Mouse (Mus musculus): ENCODE measurements around the gene 1700018B08Rik.
A peak's percentile ranks its signal among the peaks of the same experiment; 100 is the strongest.

The 1700018B08Rik gene

GRCm38 (mm10) chr8:121562941-121563351 is 18.8 kb upstream of the 1700018B08Rik start:
- DNase-seq (ENCODE audit: low spot score in 2 of 2), result no peak

- no peak for DNase-seq (ENCODE audit: low spot score in 2 of 2)
Observed at GRCm38 (mm10) chr8:121561636-121562345, 17.7 kb upstream of the 1700018B08Rik start.

- no peak for DNase-seq (ENCODE audit: low spot score in 2 of 2)
Observed at GRCm38 (mm10) chr8:121560432-121561100, 16.4 kb upstream of the 1700018B08Rik start.

GRCm38 (mm10) chr8:121559801-121560200 is 15.7 kb upstream of the 1700018B08Rik start:
- no peak for DNase-seq (ENCODE audit: low spot score in 2 of 2)

GRCm38 (mm10) chr8:121558538-121558937 is 14.4 kb upstream of the 1700018B08Rik start:
- DNase-seq (ENCODE audit: low spot score in 2 of 2), result no peak

GRCm38 (mm10) chr8:121557746-121558145 is 13.6 kb upstream of the 1700018B08Rik start:
- DNase-seq (ENCODE audit: low spot score in 2 of 2), result no peak

GRCm38 (mm10) chr8:121553831-121554475 is 9.8 kb upstream of the 1700018B08Rik start:
- no peak for DNase-seq (ENCODE audit: low spot score in 2 of 2)

- DNase-seq (ENCODE audit: low spot score in 2 of 2), result no peak
Observed at GRCm38 (mm10) chr8:121552506-121552905, 8.4 kb upstream of the 1700018B08Rik start.

- no peak for DNase-seq (ENCODE audit: low spot score in 2 of 2)
Observed at GRCm38 (mm10) chr8:121551065-121551985, 7.2 kb upstream of the 1700018B08Rik start.

- DNase-seq (ENCODE audit: low spot score in 2 of 2), result peak in 1 of 2 experiments; percentile 50
Observed at GRCm38 (mm10) chr8:121550056-121550455, 5.9 kb upstream of the 1700018B08Rik start.

GRCm38 (mm10) chr8:121547132-121547531 is 3.0 kb upstream of the 1700018B08Rik start:
- DNase-seq (ENCODE audit: low spot score in 2 of 2), result peak; percentile 71 to 88

GRCm38 (mm10) chr8:121544936-121545335 is 816 bp upstream of the 1700018B08Rik start:
- DNase-seq (ENCODE audit: low spot score in 2 of 2), result peak in 1 of 2 experiments; percentile 59

- DNase-seq (ENCODE audit: low spot score in 2 of 2), result peak in 1 of 2 experiments; percentile 60
Observed at GRCm38 (mm10) chr8:121542901-121543300, 1.2 kb downstream of the 1700018B08Rik start.

GRCm38 (mm10) chr8:121541862-121542261 is 2.3 kb downstream of the 1700018B08Rik start:
- peak in 1 of 2 experiments; percentile 51 for DNase-seq (ENCODE audit: low spot score in 2 of 2)

- DNase-seq (ENCODE audit: low spot score in 2 of 2), result no peak
Observed at GRCm38 (mm10) chr8:121532381-121532780, 11.7 kb downstream of the 1700018B08Rik start.

- DNase-seq (ENCODE audit: low spot score in 2 of 2), result no peak
Observed at GRCm38 (mm10) chr8:121530639-121531038, 13.5 kb downstream of the 1700018B08Rik start.

GRCm38 (mm10) chr8:121528790-121529189 is 15.3 kb downstream of the 1700018B08Rik start:
- no peak for DNase-seq (ENCODE audit: low spot score in 2 of 2)

GRCm38 (mm10) chr8:121527751-121528150 is 16.4 kb downstream of the 1700018B08Rik start:
- no peak for DNase-seq (ENCODE audit: low spot score in 2 of 2)

GRCm38 (mm10) chr8:121526811-121527550 is 17.1 kb downstream of the 1700018B08Rik start:
- no peak for DNase-seq (ENCODE audit: low spot score in 2 of 2)

- DNase-seq (ENCODE audit: low spot score in 2 of 2), result no peak
Observed at GRCm38 (mm10) chr8:121525111-121525818, 18.9 kb downstream of the 1700018B08Rik start.

Data from spleen, postnatal 4 days (tissue).